Mouse (Mus musculus): ENCODE measurements around the gene Syde2.

GRCm38 (mm10) chr3:146039132-146039903 lies 51.6 kb downstream of the Syde2 start:
- no peak for TF ChIP-seq POLR2A (IDR thresholded peaks at IDR 0.05; ENCODE audit: insufficient read depth, low read length)
- TF ChIP-seq CTCF (IDR thresholded peaks at IDR 0.05; ENCODE audit: low read depth, low read length): no peak

All from ES-Bruce4 (cell line).